Mouse (Mus musculus) megakaryocyte, embryonic 14.5 days (primary cell): ENCODE data around the gene Kcna7.

Source experiments
- FLI1 ChIP-seq: IDR thresholded peaks from 2 replicates; pipeline ENCODE4 v1.6.1; 2012; ENCODE audit warnings: low read length, inconsistent platforms, mixed read lengths
- GATA1 ChIP-seq: IDR thresholded peaks from 3 replicates; pipeline ENCODE4 v1.6.1; 2012; ENCODE audit warnings: mixed read lengths, low read length, inconsistent platforms, borderline replicate concordance

DNA sequence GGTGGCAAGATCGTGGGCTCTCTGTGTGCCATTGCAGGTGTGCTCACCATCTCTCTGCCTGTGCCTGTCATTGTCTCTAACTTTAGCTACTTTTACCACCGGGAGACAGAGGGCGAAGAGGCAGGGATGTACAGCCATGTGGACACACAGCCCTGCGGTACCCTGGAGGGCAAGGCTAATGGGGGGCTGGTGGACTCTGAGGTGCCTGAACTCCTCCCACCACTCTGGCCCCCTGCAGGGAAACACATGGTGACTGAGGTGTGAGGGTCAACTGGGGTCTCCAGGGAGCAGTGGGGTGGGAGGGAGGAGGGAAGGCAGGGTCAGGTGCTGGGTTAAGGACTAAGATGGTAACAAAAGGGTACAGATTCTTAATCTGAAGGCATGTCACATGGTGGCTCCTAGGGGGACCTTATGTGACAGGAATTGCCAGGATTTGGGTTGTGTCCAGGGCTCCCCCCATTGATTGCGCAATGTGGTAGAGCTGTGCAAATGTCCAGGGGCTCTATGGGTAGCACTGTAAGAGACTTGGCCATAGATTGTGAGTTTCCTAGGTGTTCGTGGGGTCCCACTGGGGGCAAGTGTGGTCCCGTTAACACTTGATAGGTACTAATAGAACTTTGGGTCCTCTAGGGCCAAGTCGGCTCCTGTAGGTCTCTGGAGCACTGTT lies 4.2 kb downstream of the Kcna7 start:
- TF ChIP-seq GATA1 (no peak), FLI1 (no peak)
